Mouse (Mus musculus) urinary bladder, postnatal 36 days (tissue): Measurements from ENCODE around the gene Gm49342.

Source experiments
- DNase-seq, 2 experiments: peaks; one replicate each; pipeline ENCODE4 v3.0.0; 2022; ENCODE audit warnings: low spot score in 2 of 2, mixed read lengths in 1 of 2

The Gm49342 gene

GRCm38 (mm10) chr14:50979631-50980030, 35.3 kb downstream of the Gm49342 start:
- DNase-seq, result no peak

GRCm38 (mm10) chr14:50981207-50981606, 36.9 kb downstream of the Gm49342 start:
- DNase-seq, result no peak

GRCm38 (mm10) chr14:50981837-50982236, 37.5 kb downstream of the Gm49342 start:
- DNase-seq, result no peak

- no peak for DNase-seq
Observed at GRCm38 (mm10) chr14:50987668-50988067, 43.4 kb downstream of the Gm49342 start.

- no peak for DNase-seq
Observed at GRCm38 (mm10) chr14:50991037-50991436, 46.7 kb downstream of the Gm49342 start.

GRCm38 (mm10) chr14:50997088-50997487, 52.8 kb downstream of the Gm49342 start:
- no peak for DNase-seq

- no peak for DNase-seq
Observed at GRCm38 (mm10) chr14:50997999-50998666, 53.8 kb downstream of the Gm49342 start.

GRCm38 (mm10) chr14:51007152-51007801, 63.0 kb downstream of the Gm49342 start, which contains the start of gene Rnase10:
Gene Rnase10 (plus strand): TSS chr14:51007751.
- no peak for DNase-seq

- DNase-seq, result peak; percentile 25 to 75
Observed at GRCm38 (mm10) chr14:51007914-51008713, 63.8 kb downstream of the Gm49342 start.

- no peak for DNase-seq
Observed at GRCm38 (mm10) chr14:51008781-51009180, 64.5 kb downstream of the Gm49342 start.

- DNase-seq, result no peak
Observed at GRCm38 (mm10) chr14:51009572-51009971, 65.3 kb downstream of the Gm49342 start.
